Mouse (Mus musculus): ENCODE measurements around the gene Gm20441. TPM values are rescaled to one million over a fixed set of nuclear protein-coding genes. Genes with fewer than 3 reads are reported as not detected.
"Not testable (repeated sequence)": the region's sequence is repeated elsewhere in the genome, so short reads cannot be mapped to it uniquely, and the experiment has no call there.

The Gm20441 gene
- polyA plus RNA-seq, 1 experiment from 2014 or later, result not detected

- Histone ChIP-seq H3K27ac (no peak overlapping the region), H3K36me3 (no peaks in the 10 kb centered on the region), H3K9me3 (no peaks in the 10 kb centered on the region), H3K4me1 (peaks cover 15% of the 10 kb centered on the region; the same call in 1 of the 2 replicates), H3K4me3 (no peak overlapping the region), H3K27me3 (replicated peaks) (peaks cover 23% of the 10 kb centered on the region), H3K9ac (no peak overlapping the region), H3K4me2 (replicated peaks) (no peak overlapping the region)
- ATAC-seq (ENCODE audit: low FRiP score, low read depth), result no peak
- 86% methylated on average over 6 of the region's 6 CpGs for WGBS
Observed at GRCm38 (mm10) chr10:75776562-75776961, 4.2 kb downstream of the Gm20441 start.

- 92% methylated on average over 9 of the region's 9 CpGs for WGBS
- Histone ChIP-seq H3K27me3 (replicated peaks) (peaks cover 5% of the 10 kb centered on the region; the same call in 1 of the 2 replicates), H3K9me3 (no peaks in the 10 kb centered on the region), H3K4me3 (no peak overlapping the region), H3K9ac (no peak overlapping the region), H3K36me3 (no peaks in the 10 kb centered on the region), H3K27ac (no peak overlapping the region), H3K4me2 (replicated peaks) (no peak overlapping the region), H3K4me1 (peaks cover 10% of the 10 kb centered on the region; the same call in 1 of the 2 replicates)
- ATAC-seq (ENCODE audit: low FRiP score, low read depth), result no peak
Observed at GRCm38 (mm10) chr10:75774587-75774986, 6.2 kb downstream of the Gm20441 start.

- WGBS, result 94% methylated on average over 5 of the region's 5 CpGs
- Histone ChIP-seq H3K4me1 (peaks cover 10% of the 10 kb centered on the region; the same call in 1 of the 2 replicates), H3K9ac (no peak overlapping the region), H3K4me3 (no peak overlapping the region), H3K27me3 (replicated peaks) (0 out of 2 replicates have a peak, but pooled peaks cover under 1% of the 10 kb centered on the region), H3K27ac (no peak overlapping the region), H3K36me3 (no peaks in the 10 kb centered on the region), H3K9me3 (no peaks in the 10 kb centered on the region), H3K4me2 (replicated peaks) (no peak overlapping the region)
- ATAC-seq (ENCODE audit: low FRiP score, low read depth), result no peak
Observed at GRCm38 (mm10) chr10:75774102-75774501, 6.7 kb downstream of the Gm20441 start.

GRCm38 (mm10) chr10:75772795-75773664 is 7.7 kb downstream of the Gm20441 start, which contains the start of gene Ddt:
TSS of gene Ddt (minus strand) at chr10:75773414.
- peak; percentile 92 for ATAC-seq (ENCODE audit: low FRiP score, low read depth)
- H3K36me3 ChIP-seq, result no peaks in the 10 kb centered on the region
- under 1% methylated on average over 47 of the region's 47 CpGs for WGBS

GRCm38 (mm10) chr10:75767756-75768155 is 13.0 kb downstream of the Gm20441 start:
- not testable (repeated sequence) for H3K27ac ChIP-seq; H3K27me3 ChIP-seq (replicated peaks); H3K9ac ChIP-seq; H3K9me3 ChIP-seq; H3K4me2 ChIP-seq (replicated peaks); H3K36me3 ChIP-seq; ATAC-seq (ENCODE audit: low FRiP score, low read depth); H3K4me3 ChIP-seq
- peaks cover 18% of the 10 kb centered on the region for H3K4me1 ChIP-seq
- 55% methylated on average over 5 of the region's 5 CpGs for WGBS

More at GRCm38 (mm10) chr10:75772795-75773664, 7.7 kb downstream of the Gm20441 start, which contains the start of gene Ddt:
- no peaks in the 10 kb centered on the region for H3K9me3 ChIP-seq
- H3K4me3 ChIP-seq, result peak within 1 kb of the TSS; percentile 52
- H3K27ac ChIP-seq, result no peak within 1 kb of the TSS
- peaks cover 10% of the 10 kb centered on the region; the same call in 1 of the 2 replicates for H3K4me1 ChIP-seq
- peak within 1 kb of the TSS; percentile 80 for H3K4me2 ChIP-seq (replicated peaks)
- H3K9ac ChIP-seq, result peak within 1 kb of the TSS; percentile 62
- H3K27me3 ChIP-seq (replicated peaks), result no peaks in the 10 kb centered on the region

- WGBS, result 92% methylated on average over 6 of the region's 6 CpGs
- Histone ChIP-seq H3K4me2 (replicated peaks) (no peak overlapping the region), H3K4me1 (peaks cover 16% of the 10 kb centered on the region), H3K4me3 (no peak overlapping the region), H3K9ac (no peak overlapping the region), H3K27ac (no peak overlapping the region), H3K36me3 (no peaks in the 10 kb centered on the region), H3K27me3 (replicated peaks) (no peaks in the 10 kb centered on the region), H3K9me3 (no peaks in the 10 kb centered on the region)
- no peak for ATAC-seq (ENCODE audit: low FRiP score, low read depth)
Observed at GRCm38 (mm10) chr10:75766856-75767255, 13.9 kb downstream of the Gm20441 start.

- H3K9ac ChIP-seq, result peak overlapping the region; percentile 56
- peaks cover 4% of the 10 kb centered on the region; the same call in 1 of the 2 replicates for H3K36me3 ChIP-seq
- H3K27ac ChIP-seq, result no peak overlapping the region
- no peaks in the 10 kb centered on the region for H3K9me3 ChIP-seq
- peak overlapping the region; percentile 66 for H3K4me3 ChIP-seq
- ATAC-seq (ENCODE audit: low FRiP score, low read depth), result peak; percentile 41
- H3K4me2 ChIP-seq (replicated peaks), result peak overlapping the region; percentile 85
- H3K27me3 ChIP-seq (replicated peaks), result no peaks in the 10 kb centered on the region
- 2% methylated on average over 27 of the region's 27 CpGs for WGBS
- H3K4me1 ChIP-seq, result peaks cover 16% of the 10 kb centered on the region
Observed at GRCm38 (mm10) chr10:75764519-75765473, 16.0 kb downstream of the Gm20441 start.

- H3K36me3 ChIP-seq, result peaks cover 4% of the 10 kb centered on the region; the same call in 1 of the 2 replicates
- peaks cover 16% of the 10 kb centered on the region for H3K4me1 ChIP-seq
- H3K9me3 ChIP-seq, result no peaks in the 10 kb centered on the region
- peak; percentile 97 for ATAC-seq (ENCODE audit: low FRiP score, low read depth)
- H3K9ac ChIP-seq, result peak within 1 kb of the TSS; percentile 74
- no peaks in the 10 kb centered on the region for H3K27me3 ChIP-seq (replicated peaks)
- peak within 1 kb of the TSS; percentile 66 for H3K4me3 ChIP-seq
- under 1% methylated on average over 61 of the region's 61 CpGs for WGBS
- no peak within 1 kb of the TSS for H3K27ac ChIP-seq
- peak within 1 kb of the TSS; percentile 85 for H3K4me2 ChIP-seq (replicated peaks)
Observed at GRCm38 (mm10) chr10:75763682-75764518, 16.9 kb downstream of the Gm20441 start, which contains the start of gene Cabin1. TSS of gene Cabin1 (minus strand) at chr10:75764341.

GRCm38 (mm10) chr10:75762413-75762812 is 18.3 kb downstream of the Gm20441 start:
- Histone ChIP-seq H3K9me3 (no peaks in the 10 kb centered on the region), H3K27ac (no peak overlapping the region), H3K27me3 (replicated peaks) (no peaks in the 10 kb centered on the region), H3K4me3 (no peak overlapping the region), H3K4me2 (replicated peaks) (peak overlapping the region; percentile 85; the same call in 1 of the 2 replicates), H3K9ac (no peak overlapping the region), H3K4me1 (peaks cover 16% of the 10 kb centered on the region), H3K36me3 (peaks cover 4% of the 10 kb centered on the region; the same call in 1 of the 2 replicates)
- ATAC-seq (ENCODE audit: low FRiP score, low read depth), result no peak
- WGBS, result 93% methylated on average over 3 of the region's 3 CpGs

- no peak for ATAC-seq (ENCODE audit: low FRiP score, low read depth)
- Histone ChIP-seq H3K27me3 (replicated peaks) (no peaks in the 10 kb centered on the region), H3K9ac (no peak overlapping the region), H3K36me3 (peaks cover 7% of the 10 kb centered on the region), H3K4me2 (replicated peaks) (no peak overlapping the region), H3K9me3 (no peaks in the 10 kb centered on the region), H3K4me1 (peaks cover 16% of the 10 kb centered on the region), H3K4me3 (no peak overlapping the region), H3K27ac (no peak overlapping the region)
- WGBS, result 98% methylated on average over 3 of the region's 3 CpGs
Observed at GRCm38 (mm10) chr10:75760311-75760710, 20.4 kb downstream of the Gm20441 start.

GRCm38 (mm10) chr10:75756719-75757118 is 24.0 kb downstream of the Gm20441 start:
- Histone ChIP-seq H3K4me1 (no peaks in the 10 kb centered on the region), H3K4me3 (no peak overlapping the region), H3K27ac (no peak overlapping the region), H3K36me3 (peaks cover 41% of the 10 kb centered on the region), H3K27me3 (replicated peaks) (no peaks in the 10 kb centered on the region), H3K9ac (no peak overlapping the region), H3K9me3 (no peaks in the 10 kb centered on the region), H3K4me2 (replicated peaks) (no peak overlapping the region)
- ATAC-seq (ENCODE audit: low FRiP score, low read depth), result no peak
- WGBS, result 95% methylated on average over 11 of the region's 11 CpGs

All from neural tube, embryonic 12.5 days (tissue).